Mouse (Mus musculus) adrenal gland, adult 8-10 months (tissue): ENCODE data around the gene Rsrp1. TPM values are rescaled to one million over a fixed set of nuclear protein-coding genes. Genes with fewer than 3 reads are reported as not detected.

Source experiments
- DNase-seq: peaks from one replicate; pipeline ENCODE4 v3.0.0; 2022
- total RNA-seq, 4 experiments: library from RNA; stranded (reverse); gene quantifications; 2 replicates each; pipeline ENCODE4 v1.2.4; 2022

Rsrp1 gene
- total RNA-seq, 4 experiments from 2014 or later = 450 to 493 (median 461) TPM

DNA sequence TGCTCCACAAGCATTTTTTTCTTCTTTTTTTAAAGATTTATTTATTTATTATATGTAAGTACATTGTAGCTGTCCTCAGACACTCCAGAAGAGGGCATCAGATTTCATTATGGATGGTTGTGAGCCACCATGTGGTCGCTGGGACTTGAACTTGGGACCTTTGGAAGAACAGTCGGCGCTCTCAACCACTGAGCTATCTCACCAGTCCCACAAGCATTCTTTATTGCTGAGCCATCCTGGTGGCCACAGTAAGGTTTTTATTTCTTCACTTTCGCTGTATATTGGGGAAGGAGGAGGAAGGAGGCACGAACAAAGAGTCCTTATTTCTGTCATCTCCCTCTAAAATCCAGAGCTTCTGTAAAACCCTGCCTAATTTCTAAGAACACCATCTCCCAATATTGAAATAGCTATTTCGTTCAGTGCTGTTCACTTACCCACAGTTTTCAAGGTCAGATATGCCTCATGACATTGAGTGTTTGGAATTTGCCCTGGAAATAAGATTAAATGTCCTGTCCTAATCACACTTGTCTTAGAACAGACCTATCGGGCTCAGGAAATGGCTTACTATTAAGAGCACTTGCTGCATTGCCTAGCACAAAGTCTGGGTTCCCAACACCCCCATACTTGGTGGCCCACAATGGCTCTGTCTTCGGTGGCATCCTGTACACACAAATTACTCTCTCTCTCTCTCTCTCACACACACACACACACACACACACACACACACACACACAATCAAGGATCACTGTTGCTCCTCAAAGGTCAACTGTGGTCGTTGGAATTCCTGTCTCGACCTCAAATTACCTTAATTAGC, 1.1 kb upstream of the Rsrp1 start:
- no peak for DNase-seq

DNA sequence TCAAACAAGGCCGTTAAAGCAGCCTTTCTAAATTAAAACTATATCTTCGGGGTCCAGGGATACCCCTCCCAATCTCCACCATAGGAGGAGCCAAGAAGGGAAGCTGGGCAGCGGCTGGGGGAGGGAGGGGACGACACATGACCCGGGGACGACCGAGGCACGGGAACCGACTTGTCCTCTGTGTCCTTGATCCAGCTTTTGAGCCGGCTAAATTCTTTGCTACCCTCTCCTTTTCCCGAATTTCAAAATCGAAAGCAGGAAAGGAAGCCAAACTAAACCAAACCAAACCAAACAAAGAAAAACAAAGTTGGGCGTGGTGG, 507 bp upstream of the Rsrp1 start:
- peak; percentile 71 for DNase-seq

DNA sequence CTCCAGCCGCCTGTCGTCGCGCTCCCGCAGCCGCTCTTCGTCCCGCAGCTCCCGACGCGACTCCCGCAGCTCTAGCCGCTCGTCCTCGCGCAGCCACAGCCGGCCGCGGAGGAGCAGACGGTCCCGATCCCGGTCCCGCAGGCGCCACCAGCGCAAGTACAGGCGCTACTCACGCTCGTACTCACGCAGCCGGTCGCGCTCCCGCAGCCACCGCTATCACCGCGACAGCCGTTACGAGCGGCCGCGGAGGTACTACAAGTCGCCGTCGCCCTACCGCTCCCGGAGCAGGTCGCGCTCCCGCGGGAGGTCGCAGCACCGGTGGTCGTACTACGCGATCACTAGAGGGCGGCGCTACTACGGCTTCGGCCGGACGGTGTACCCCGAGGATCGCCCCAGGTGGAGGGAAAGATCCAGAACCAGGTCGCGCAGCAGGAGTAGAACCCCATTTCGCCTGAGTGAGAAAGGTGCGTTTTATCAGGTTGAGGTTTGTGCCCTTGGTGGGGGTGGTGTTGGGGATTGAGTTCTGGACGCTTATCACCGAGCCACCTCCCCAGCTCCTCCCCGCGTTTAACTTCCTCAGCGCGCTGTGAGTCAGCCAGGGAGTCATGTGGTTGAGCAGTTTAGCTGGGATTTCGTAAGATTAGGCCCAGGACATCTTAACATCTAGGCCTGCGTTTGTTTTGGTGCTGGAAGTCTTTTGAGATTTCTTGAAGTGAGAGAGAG, 788 bp downstream of the Rsrp1 start:
- peak; percentile 85 for DNase-seq

DNA sequence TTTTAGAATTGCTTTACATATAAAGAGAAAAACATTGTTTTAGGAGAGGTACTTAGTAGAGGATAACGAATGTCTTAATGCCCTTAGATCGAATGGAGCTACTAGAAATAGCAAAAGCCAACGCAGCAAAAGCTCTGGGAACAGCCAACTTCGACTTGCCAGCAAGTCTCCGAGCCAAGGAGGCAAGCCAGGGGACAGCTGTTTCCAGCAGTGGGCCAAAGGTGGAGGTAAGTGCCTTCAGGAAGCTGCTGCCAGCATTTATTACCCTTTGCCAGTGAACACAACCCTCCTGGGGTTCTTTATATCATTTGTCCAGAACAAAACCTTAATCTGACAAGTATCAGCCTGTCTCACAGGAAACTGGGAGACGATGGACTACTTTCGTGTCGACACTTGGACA, 1.8 kb downstream of the Rsrp1 start:
- no peak for DNase-seq

DNA sequence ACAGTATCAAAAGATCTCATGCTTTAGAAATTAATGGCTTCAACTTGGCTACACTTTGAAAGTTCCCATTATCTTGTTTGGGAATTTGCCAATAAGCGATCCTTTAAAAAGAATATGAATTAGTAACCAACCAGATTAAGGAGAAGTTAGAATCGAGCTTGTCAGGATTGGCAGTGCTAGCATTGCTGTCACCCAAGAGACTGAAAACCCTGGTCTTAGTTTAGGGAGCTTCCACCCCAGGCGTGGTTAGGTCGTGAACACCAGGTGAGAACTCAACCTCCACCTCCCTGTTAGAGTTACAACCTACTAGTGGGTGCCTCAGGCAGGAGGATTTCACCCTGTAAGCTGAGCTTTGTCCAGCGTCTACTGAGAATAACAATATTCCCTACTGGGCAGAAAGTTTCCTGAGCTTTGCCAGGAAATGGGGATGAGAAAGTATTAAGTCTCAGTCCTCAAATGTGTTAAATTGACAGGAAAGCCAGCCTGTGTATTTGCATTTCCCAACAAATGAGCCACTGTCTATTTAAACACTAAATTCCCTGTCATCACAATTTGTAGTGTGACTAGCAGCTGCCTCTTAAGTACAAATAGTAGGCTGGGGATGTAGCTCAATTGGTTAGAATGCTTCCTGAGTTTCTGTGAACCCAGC, 4.5 kb downstream of the Rsrp1 start:
- no peak for DNase-seq

DNA sequence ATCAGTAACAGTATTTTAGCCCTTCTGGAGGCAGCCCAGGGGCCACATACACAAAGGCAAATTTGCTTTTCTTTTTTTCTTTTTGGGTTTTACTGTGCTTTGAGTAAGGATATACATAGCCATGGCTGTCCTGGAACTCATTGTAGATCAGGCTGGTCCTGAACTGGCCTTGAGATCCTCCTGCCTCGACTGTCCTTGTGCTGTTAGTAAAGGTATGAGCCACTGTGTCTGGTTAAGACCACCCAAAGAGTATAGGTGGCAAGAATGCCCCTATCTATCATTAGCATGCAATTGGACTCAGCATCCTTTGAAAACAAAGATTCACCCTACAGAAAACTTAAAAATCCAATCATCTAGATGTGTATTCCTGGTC, 5.1 kb downstream of the Rsrp1 start:
- no peak for DNase-seq

DNA sequence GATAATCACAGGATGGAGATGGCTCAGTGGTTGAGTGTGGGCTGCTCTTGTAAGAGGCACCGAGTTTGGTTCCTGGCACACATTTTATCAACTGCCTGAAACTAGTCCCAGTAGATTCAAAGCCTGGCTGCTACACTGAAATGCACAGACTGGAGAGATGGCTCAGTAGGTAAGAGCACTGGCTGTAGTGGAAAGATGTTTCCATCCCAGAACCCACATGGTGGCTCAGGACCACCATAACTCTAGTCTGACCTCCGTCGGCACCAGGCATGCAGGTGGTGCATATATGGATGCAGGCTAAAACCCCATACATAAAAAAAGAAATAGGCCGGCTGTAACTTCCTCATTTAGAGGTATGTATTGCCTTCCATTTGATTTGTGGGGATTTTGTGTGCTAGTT, 6.1 kb downstream of the Rsrp1 start:
- no peak for DNase-seq

DNA sequence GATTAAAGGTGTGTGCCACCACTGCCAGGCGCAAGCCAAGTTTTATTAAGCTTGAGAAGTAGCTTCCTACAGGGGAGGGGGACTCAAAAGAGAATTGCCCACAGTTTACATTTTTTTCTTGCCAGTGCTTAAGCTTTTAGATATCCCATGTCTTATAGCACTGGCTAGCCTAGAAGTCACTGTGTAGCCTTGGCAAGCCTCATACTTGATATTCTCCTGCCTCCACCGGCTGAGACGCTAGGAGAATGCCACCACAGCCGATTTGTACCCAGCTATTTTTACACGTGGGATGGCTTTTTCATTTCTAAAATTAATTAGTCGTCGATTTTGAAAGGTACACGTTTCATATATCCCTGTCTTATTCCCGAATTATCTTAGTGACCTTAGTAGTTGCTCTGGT, 6.8 kb downstream of the Rsrp1 start:
- no peak for DNase-seq

DNA sequence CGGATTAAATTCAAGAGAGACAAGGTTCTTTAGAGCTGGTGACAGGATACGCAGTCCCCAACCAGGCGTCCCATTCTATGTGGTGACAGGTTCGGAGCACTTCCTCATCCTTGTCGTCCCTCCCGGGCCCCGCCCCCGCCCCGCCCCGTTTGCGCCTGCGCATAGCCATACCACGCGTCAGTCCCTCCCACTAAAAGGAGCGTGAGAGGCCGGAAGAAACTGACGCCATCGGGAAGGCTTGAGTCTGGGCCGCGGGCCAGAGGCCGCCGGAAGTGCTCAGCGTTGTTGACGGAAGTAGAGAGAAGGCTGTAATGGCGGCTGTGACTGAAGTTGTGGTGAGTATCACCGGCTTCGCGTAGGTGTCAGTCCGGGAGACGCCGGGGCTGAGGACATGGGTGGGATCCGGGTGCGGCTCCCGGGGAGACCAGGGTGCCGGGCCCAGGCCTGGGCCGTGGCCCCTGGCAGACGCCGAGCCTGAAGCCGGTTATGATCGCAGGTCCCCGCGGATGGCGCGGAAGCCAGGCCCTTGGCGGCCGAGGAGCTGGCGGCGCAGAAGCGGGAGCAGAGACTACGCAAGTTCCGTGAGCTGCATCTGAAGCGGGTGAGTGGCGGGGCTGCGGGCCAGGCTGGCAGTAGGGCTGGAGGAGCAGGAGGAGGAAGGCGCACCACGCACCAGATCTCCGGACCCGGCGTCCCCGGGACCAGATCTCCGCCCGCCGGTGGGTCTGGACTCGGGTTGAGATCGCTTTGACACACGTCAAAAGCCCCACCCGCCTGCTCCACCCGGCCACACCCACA, 7.5 kb downstream of the Rsrp1 start, which contains the start of gene Syf2:
Gene Syf2, plus strand, starts transcription at position 215 of the 798 bp plus-strand sequence.
- peak; percentile 94 for DNase-seq

DNA sequence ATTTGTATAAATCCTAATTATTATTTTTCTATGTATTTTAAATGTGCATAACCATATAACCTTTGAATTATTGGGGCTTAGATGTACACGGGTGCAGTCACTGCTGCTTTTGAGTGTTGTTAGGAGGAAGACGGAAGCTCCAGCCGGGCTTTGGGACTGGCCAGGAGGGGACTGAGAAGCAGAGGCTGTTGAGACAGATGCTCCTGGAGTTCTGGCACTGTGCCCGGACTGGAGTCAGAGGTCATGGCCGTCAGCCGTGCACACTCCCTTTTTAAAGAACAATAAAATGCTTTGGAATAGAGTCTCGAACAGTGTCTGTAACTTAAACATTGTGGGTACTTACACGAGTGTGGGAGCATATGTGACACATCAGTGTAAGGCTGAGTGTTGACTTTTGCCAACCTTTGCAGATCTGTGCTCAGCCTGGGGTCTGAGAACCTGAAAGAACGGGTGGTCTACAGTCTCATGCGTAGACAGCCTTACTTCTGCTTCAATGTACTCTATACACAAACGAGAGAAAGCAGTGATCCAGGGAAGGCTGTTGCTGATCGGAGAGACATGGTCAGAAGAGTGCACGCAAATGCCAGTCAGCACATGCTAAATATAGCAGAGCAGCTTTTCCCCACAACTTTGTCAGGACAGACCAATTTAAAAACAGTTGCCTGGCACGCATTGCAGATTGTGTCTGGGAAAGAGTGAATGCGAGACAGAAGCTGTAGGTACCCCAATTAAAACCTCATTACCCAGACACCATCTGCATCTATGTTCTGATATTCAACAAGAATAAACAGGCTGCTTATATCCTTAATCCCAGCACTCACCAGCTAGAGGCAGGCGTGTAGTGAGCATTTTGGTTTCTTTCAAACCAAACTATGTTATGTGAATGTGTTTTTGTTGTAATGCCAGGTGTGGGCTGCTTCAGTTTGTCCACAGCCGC, 14.1 kb downstream of the Rsrp1 start:
- DNase-seq = no peak

DNA sequence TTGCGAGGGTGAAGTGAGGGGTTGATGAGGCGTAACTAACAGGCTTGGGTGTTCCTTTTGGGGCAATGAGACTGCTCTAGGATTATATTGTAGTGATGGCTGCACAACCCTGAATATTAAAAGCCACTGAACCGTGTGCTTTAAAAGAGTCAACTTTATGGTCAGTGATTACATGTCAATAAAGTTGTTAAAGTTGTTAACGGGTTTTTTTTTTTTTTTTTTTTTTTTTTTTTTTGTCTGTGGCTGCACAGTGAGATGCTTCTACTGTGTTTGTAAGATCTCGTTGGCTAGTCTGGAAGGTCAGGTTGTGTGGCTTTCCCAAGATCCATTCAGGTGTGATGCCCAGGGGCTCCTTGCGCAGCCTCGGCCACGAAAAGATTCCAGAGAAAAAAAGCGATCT, 16.5 kb downstream of the Rsrp1 start:
- DNase-seq = no peak

DNA sequence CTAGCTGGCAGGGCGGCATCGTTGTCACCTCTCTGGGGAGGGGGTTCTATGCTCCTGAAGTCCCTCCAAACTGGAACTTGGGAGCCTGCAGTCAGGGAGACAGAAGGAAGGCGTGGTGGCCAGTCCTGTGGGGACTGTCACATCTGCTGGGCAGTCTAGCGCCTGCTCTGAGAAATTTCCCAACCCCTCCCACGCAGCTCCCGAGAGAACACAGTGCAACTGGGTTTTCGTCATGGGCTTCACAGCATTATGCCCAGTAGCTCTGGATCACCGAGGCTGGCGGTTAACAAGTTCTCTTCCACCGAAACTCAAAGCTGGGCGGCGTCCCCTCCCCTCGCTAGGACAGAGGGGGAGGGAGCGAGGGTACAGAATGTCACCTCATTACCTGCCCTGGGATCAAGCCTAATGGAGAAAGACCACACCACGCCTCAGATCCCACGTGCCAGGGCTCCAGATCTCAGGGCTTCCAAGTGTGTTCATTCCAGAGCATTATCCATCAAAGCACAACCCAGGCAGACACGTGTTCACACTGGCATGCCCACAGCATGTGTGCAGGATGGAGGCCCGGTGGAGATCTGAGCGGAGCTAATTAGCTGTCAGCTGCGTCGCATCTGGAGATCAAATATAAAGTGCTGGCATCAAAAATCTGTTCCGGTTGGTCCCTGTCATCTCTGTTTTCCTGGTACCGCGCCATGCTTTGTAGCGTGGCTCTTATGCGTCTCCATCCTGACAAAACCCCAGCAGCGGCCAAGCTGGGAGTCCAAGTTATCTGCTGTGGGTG, 20.6 kb downstream of the Rsrp1 start:
- DNase-seq = no peak

DNA sequence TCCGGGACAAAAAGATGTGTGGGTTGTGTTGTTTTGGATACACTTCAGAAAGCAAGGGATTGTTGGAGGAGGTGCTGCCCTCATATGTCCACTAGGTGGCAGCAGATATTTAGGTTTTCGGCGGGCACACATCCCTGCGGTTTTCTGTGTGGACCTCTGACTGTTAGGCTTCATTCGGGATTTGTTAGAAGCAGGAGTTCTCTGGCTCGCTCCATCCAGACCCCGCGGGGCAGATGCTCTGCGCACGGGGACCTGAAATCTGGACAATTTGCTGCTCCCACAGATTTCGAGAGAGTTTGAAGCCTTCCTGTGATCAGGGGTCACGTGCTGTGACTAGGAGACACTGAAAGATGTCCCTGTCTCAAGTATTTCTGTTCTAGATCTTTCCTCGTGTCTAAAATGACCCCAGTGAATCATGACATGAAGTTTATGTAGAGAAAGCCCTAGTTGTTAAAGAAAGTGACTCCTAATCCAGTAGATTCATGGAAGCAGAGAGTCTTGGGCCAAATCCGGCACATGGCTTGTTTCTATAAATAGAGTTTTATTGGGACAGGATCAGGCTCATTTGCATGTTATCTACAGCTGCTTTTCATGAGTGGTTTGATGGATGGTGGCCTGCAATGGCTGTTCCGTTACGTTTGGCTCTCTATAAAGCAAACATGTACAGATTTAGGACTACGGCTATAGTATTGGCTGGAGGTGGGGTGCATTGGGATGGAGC, 22.8 kb downstream of the Rsrp1 start:
- peak; percentile 42 for DNase-seq

DNA sequence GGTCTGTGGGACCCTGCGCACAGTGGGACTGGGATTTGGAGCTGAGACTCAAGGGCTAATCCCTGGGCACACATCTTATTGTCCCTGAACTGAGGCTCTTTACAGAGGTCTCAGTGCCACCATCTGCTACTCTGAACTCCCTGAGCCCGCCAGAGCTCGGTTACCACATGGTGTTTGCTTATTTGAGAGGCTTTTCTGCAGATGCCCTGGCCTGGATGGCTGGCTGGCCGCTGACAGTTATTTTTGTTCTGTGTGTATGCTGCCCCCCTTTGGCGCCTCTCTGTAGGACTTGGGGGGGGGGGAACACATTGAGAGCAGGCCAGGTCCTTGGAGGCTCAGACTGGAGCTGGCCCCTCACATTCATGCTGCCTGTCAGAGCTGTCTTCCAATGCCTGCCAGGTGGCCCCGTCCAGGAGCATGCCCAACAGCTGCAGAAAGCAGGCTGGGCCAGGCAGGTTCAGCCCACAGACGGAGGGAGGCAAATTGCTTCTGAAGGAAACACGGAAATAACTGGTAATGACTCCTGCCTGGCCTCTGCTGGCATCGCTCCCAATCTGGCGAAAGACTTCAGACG, 27.2 kb downstream of the Rsrp1 start:
- DNase-seq = no peak

DNA sequence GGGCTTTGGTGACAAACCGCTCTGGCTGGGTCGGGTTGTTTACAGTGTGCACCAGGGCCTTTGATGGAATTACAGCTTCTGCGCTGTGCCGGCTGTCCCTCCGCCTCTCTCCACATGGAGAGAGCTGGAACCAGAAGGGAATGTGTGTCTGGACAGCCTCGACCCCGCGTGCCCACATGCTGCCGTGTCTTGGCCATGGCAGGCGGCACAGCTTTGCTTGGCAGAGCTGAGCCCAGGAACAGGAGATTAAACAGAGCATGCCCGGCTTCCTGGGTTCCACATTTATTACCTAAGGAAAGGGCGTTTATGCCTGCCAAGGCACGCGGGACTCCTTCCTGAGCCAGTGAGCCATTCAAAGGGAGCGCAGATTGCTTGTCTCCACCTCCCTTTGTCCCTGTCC, 31.1 kb downstream of the Rsrp1 start:
- no peak for DNase-seq

DNA sequence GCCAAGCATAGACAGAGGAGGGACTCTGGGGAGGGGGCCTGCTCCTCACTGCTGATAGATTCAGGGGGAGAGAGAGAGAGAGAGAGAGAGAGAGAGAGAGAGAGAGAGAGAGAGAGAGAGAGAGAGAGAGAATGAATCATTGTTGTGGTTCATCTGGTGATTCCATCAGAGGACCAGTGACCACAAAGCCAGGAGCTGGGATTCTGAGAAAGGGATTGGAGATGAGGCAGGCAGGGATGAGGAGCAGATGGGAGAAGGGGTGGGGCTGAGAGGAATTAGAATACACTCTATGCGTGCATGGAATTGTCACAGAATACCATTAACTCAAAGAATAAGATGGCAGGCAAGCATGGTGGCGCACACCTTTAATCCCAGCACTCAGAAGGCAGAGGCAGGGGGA, 31.8 kb downstream of the Rsrp1 start:
- no peak for DNase-seq

DNA sequence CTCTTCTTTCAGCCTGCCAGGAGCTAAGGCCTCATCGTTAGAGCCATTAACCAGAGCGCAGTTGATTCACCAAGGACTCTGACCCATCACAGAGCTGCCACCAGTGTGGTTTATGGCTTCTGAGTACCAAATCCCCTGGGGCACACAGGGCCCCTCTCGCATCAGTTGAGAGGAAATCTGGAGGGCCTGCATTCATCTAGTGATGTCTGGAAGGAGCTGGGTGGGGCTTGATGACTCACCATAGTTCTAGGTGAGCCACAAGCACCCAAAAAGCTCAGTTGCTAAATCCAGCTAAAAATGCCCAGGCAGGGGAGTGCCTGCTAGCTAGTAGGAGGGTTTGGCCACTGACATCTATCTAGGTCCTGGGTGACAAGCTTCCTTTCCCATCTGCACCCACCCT, 32.5 kb downstream of the Rsrp1 start:
- no peak for DNase-seq

DNA sequence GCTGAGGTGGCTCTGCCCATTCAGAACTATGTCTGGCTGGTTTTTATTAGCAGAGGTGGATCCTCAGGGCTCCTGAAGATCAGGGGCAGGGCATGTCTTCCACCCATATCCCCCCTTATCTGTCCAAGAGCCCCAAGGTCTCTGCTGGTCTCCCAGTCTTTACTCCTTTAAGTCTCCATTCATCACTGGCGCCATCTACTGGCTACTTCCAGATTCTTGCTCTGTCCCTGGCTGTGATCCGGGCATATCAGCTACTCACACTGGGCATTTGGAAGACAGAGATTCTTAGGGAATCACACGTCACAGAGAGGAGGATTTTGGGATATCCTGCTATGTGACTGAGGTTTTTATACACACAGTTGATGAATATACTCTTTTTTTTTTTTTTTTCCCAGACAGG, 32.9 kb downstream of the Rsrp1 start:
- no peak for DNase-seq

DNA sequence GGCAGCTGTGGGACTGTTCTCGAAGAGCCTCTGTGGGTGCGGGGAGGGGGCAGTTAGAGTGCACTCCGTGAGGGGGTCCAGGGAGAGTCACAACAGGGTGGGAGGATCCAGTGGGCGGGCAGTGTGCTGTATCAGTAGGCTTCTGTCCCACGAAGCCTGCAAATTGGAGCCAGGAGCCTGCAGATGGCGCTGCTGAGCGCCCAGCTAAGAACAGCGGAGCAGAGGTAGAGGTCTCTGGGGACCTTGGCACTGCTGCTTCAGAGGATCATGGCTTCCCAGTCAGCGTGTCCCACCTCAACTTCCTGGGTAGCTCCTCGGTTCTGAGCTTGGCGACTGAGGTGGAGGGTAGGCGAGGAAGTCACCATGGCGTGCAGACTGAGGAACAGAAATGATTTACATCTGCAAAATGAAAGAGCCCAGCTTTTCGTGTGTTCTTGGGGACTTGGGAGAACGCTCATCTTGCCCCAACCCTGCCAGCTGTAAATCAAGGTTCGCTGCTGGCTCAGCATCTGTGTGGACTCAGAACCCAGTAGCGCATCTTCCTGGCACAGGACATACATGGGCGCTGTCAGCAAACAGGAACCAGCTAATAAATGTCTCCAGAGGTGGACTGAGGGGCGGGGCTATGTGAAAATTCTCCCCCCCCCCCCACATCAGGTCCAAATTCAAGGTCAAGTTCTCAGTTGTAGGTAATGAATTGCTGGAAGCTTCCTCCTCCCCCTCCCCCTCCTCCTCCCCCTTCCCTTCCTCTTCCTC, 39.8 kb downstream of the Rsrp1 start:
- no peak for DNase-seq
